Mouse (Mus musculus) kidney, embryonic 14.5 days (tissue): ENCODE data around the gene Dhx58. TPM values are rescaled to one million over a fixed set of nuclear protein-coding genes. Genes with fewer than 3 reads are reported as not detected.
A peak's percentile ranks its signal among the peaks of the same experiment; 100 is the strongest.

Experiments used
- ATAC-seq: fragments of 200-750 bp; cut with Nextera tagmentation; 2 replicates; pipeline ENCODE4 v1.8.0; 2017; ENCODE audit warnings: moderate number of reproducible peaks, mild to moderate bottlenecking, moderate TSS enrichment, moderate library complexity; ENCODE audit not compliant: low FRiP score, low TSS enrichment
- H3K27ac ChIP-seq: fragments of 300-500 bp; sonication (generic); 2 replicates; pipeline ENCODE4 v1.5.1; 2014; ENCODE audit warnings: low read depth, mild to moderate bottlenecking, low read length, moderate library complexity, mixed read lengths
- H3K27me3 ChIP-seq: fragments of 300-500 bp; sonication (generic); 2 replicates; pipeline ENCODE4 v1.6.1; 2014; ENCODE audit warnings: mild to moderate bottlenecking, low read length; ENCODE audit not compliant: control insufficient read depth, insufficient read depth
- H3K36me3 ChIP-seq: fragments of 300-500 bp; sonication (generic); 2 replicates; pipeline ENCODE4 v1.6.1; 2014; ENCODE audit warnings: low read length, mixed read lengths; ENCODE audit not compliant: control insufficient read depth, insufficient read depth
- H3K4me1 ChIP-seq: fragments of 300-500 bp; sonication (generic); 2 replicates; pipeline ENCODE4 v1.6.1; 2014; ENCODE audit warnings: low read length, mixed read lengths; ENCODE audit not compliant: control insufficient read depth, insufficient read depth
- H3K4me2 ChIP-seq: fragments of 300-500 bp; sonication (generic); replicated peaks from 2 replicates; pipeline ENCODE4 v1.6.1; 2014; ENCODE audit warnings: low read depth, mild to moderate bottlenecking, low read length
- H3K4me3 ChIP-seq: fragments of 300-500 bp; sonication (generic); 2 replicates; pipeline ENCODE4 v1.5.1; 2014; ENCODE audit warnings: mild to moderate bottlenecking, low read length
- H3K9ac ChIP-seq: fragments of 300-500 bp; sonication (generic); 2 replicates; pipeline ENCODE4 v1.6.1; 2014; ENCODE audit warnings: low read depth, mild to moderate bottlenecking, low read length, moderate library complexity
- H3K9me3 ChIP-seq: fragments of 300-500 bp; sonication (generic); 2 replicates; pipeline ENCODE4 v1.6.1; 2016; ENCODE audit warnings: low read length; ENCODE audit not compliant: control insufficient read depth
- WGBS: fragments of 180-500 bp; shearing (Covaris S2); extraction: QIAGEN DNeasy Blood & Tissue Kit; methylation state at CpG from one replicate; pipeline ENCODE4 v1.1.7; 2014; 5-methylcytosine and 5-hydroxymethylcytosine counted together
- polyA plus RNA-seq: library from polyadenylated mRNA; unstranded; fragments of >200 nt; fragmentation: Nextera tagmentation; extraction: Ambion mirVana; gene quantifications from 2 replicates; pipeline ENCODE4 v1.2.1, GENCODE M21; 2014

The Dhx58 gene
- polyA plus RNA-seq, 1 experiment from 2014 or later = 3.2 TPM

DNA sequence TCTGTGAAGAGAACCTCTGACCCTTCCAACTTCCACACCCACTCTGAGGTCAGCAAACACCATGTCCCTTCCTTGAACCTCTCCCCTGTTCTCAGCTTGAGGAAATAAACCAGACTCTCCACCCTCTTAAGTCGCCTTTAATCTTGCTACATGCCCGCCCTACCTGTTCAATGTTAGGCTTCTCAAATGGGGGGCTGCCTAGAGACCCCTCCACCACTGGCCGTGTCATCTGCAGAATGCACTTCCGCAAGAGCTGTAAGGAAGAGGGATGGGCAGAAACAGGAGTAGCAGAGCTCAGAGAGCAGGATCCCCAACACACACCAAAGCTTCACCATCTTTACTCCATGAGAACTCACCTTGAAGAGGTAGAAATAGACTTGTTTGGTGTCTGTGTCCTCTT, 6.9 kb upstream of the Dhx58 start:
- H3K36me3 ChIP-seq = peaks cover 57% of the 10 kb centered on the region
- peaks cover 28% of the 10 kb centered on the region for H3K4me1 ChIP-seq
- no peaks in the 10 kb centered on the region for H3K9me3 ChIP-seq
- WGBS = 86% methylated on average over 4 of the region's 4 CpGs
- no peak overlapping the region for H3K9ac ChIP-seq
- no peak overlapping the region for H3K4me3 ChIP-seq
- ATAC-seq = no peak
- H3K27me3 ChIP-seq = no peaks in the 10 kb centered on the region
- no peak overlapping the region; the same call in 1 of the 2 replicates for H3K4me2 ChIP-seq
- no peak overlapping the region for H3K27ac ChIP-seq

DNA sequence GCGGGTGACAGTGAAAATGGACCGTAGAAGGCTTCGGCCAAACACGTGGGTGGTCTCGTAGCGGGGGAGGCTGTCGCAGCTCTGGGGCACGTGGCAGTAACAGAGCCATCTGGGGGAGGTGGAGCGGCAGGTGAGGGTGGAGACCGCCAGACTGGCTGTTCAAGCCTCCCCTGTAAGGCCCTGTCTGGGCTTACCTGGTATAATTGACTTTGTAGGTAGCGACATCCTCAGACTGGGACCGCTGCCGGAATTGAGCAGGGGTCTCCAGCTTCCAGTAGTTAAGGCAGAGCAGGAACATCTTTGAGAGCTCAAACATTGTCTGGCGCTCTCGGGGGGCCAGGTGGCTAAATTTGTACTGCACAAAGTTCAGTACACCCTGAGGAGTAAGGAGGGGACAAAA, 6.5 kb upstream of the Dhx58 start:
- no peak overlapping the region for H3K4me2 ChIP-seq
- 86% methylated on average over 15 of the region's 15 CpGs for WGBS
- peaks cover 57% of the 10 kb centered on the region for H3K36me3 ChIP-seq
- H3K27me3 ChIP-seq = no peaks in the 10 kb centered on the region
- no peaks in the 10 kb centered on the region for H3K9me3 ChIP-seq
- ATAC-seq = no peak
- H3K4me1 ChIP-seq = peaks cover 28% of the 10 kb centered on the region
- H3K27ac ChIP-seq = no peak overlapping the region
- no peak overlapping the region for H3K4me3 ChIP-seq
- no peak overlapping the region for H3K9ac ChIP-seq

DNA sequence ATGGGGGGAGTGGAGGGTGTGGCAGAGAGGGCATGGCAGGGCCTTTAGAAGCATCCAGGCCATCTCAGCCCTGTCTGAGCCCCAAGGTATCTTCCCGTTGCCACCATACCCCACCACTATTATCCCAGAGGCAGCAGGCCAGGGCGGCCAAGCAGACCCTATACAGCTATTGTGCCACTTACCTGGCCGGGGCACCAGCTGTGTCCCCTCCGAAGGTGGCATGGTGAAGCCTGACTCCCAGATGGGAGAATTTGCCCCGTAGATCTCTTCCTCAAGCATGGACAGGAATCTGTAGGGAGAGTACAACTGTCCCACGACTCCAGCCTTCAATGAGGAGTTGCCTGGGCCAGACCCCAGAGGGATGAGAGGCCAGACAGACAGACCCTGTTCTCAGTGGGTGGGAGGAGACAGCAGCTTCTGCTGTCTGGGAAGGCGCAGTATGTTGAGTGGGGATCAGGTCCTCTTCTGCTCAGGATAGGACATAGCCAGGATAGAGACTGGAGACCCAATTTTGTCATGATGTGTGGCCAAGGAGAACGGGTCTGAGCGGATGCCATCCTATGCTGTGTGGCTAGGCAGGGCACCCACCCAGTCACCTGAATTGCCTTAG, 5.2 kb upstream of the Dhx58 start:
- H3K9ac ChIP-seq = no peak overlapping the region
- peaks cover 26% of the 10 kb centered on the region for H3K4me1 ChIP-seq
- 95% methylated on average over 9 of the region's 9 CpGs for WGBS
- H3K36me3 ChIP-seq = peaks cover 60% of the 10 kb centered on the region
- no peaks in the 10 kb centered on the region for H3K27me3 ChIP-seq
- H3K4me2 ChIP-seq = no peak overlapping the region
- H3K4me3 ChIP-seq = no peak overlapping the region
- ATAC-seq = no peak
- no peak overlapping the region for H3K27ac ChIP-seq
- H3K9me3 ChIP-seq = no peaks in the 10 kb centered on the region

DNA sequence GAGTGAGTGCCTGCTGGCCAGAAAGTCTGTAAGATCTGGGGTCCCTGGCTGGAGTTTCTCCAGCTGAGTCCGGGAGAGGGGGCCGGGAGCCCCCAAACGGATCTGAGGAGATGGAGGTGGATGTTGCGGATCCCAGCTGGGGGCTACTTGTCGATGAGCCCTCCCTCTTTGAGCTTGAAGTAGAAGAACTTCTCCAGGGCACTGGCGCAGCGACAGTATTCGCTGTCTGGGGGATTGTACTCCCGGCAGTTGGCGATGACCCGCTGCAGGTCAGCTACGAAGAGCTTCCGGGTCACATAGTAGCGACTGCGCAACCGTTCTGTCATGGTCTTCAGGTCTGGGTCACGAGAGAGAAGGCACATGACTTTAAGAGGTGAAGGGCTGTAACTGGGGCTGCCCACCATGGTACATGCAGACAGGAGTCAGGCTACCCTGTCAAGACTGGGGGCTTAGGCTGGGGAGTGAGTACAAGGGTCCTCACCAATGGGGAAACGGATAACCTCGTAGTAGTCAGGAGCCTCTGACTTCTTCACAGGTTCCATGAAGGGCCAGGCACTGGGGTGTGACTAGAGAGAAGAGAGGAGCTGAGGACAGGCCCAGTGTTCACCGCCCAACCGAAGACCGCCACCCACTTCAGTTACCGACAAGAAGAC, 1.1 kb upstream of the Dhx58 start:
- Histone ChIP-seq H3K4me3 (no peak overlapping the region), H3K4me1 (peaks cover 5% of the 10 kb centered on the region; the same call in 1 of the 2 replicates), H3K9me3 (no peaks in the 10 kb centered on the region), H3K9ac (no peak overlapping the region), H3K4me2 (no peak overlapping the region), H3K27me3 (no peaks in the 10 kb centered on the region), H3K36me3 (peaks cover 57% of the 10 kb centered on the region), H3K27ac (no peak overlapping the region)
- no peak for ATAC-seq
- WGBS = 90% methylated on average over 23 of the region's 23 CpGs

DNA sequence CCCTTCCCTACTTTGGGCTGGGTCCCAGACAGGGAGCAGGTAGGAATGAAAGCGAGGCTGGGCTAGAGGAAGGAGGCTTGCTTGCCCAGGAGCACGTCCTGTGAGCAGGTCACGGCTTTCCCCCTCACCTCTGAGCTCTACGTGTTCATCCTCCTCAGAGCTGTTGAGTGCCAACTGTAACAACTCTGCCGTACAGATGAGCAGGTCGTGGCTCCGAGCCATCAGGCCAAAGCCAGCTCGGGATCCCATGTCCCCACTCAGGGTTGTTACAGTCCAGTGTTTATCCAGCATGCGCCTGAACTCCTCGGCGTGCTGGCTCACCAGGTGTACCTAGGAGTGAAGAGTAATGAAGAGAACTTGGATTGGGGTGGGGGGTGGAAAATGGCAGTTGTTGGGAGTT, 705 bp downstream of the Dhx58 start:
- no peaks in the 10 kb centered on the region for H3K27me3 ChIP-seq
- H3K4me3 ChIP-seq = no peak overlapping the region
- H3K9ac ChIP-seq = no peak overlapping the region
- H3K4me2 ChIP-seq = no peak overlapping the region
- H3K27ac ChIP-seq = no peak overlapping the region
- peaks cover 40% of the 10 kb centered on the region for H3K36me3 ChIP-seq
- ATAC-seq = no peak
- no peaks in the 10 kb centered on the region for H3K9me3 ChIP-seq
- 65% methylated on average over 11 of the region's 11 CpGs for WGBS
- peaks cover 5% of the 10 kb centered on the region; the same call in 1 of the 2 replicates for H3K4me1 ChIP-seq

DNA sequence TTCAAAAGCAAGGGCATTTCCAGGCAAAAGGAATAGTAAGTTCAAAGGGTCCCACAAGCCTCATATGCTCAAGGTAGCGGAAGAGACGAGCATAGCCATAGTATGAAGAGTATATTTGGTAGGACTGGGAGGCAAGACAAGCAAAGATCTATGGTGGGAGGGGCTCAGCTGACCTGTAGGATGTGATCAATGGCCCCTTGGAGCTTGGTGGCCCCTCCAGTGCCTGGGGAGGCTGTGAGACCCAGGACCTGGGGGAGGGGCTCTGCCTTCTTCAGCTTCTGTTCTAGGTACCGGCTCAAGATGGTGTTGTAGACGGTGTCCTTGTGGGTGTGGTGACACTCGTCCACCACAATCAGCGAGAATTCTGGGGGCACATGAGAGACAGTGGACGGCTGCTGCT, 1.2 kb downstream of the Dhx58 start:
- ATAC-seq = no peak
- Histone ChIP-seq H3K4me3 (no peak overlapping the region), H3K36me3 (peaks cover 35% of the 10 kb centered on the region)

DNA sequence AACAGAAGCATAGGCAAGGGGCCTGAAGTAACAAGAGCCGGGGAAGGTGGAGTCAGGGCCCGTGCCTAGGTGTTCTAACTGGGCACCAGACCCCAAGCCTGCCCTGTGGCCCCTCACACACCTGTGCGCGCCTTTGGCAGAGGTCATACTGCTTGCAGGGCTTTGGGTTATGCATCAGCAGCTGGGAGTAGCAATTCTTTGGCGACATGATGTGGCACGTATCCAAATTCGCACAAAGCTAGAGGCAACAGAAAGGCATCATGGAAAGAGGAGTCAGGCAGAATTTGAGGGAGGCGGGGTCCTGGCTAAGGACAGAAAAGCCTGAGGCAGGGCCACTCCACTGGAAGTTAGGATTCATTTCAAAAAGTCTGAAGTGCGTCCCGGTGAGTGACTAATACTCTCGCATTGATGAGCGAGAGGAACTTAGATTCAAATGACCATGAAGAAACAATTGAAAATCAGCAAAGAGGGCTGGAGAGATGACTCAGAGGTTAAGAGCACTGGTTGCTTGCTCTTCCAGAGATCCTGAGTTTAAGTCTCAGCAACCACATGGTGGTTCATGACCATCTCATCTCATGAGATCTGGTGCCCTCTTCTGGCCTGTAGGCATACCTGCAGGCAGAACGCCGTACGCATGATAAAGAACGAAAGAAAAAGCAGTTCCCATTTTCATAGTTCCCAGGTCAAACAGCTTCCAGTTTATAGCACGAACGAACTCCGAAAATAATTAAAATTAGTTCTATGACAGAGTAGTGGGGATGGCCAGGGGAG, 1.8 kb downstream of the Dhx58 start:
- no peak overlapping the region for H3K9ac ChIP-seq
- peaks cover 29% of the 10 kb centered on the region for H3K36me3 ChIP-seq
- no peak overlapping the region for H3K4me3 ChIP-seq
- peak; percentile 48 for ATAC-seq
- WGBS = 38% methylated on average over 19 of the region's 19 CpGs
- H3K9me3 ChIP-seq = no peaks in the 10 kb centered on the region
- peak overlapping the region; percentile 6; the same call in 1 of the 2 replicates for H3K4me2 ChIP-seq
- no peak overlapping the region for H3K27ac ChIP-seq
- H3K27me3 ChIP-seq = no peaks in the 10 kb centered on the region
- peaks cover 5% of the 10 kb centered on the region; the same call in 1 of the 2 replicates for H3K4me1 ChIP-seq

More for the DNA sequence above, 1.2 kb downstream of the Dhx58 start:
- WGBS = 45% methylated on average over 7 of the region's 7 CpGs
- Histone ChIP-seq H3K27ac (no peak overlapping the region), H3K4me1 (peaks cover 5% of the 10 kb centered on the region; the same call in 1 of the 2 replicates), H3K4me2 (peak overlapping the region; percentile 6; the same call in 1 of the 2 replicates), H3K27me3 (no peaks in the 10 kb centered on the region), H3K9me3 (no peaks in the 10 kb centered on the region), H3K9ac (no peak overlapping the region)

DNA sequence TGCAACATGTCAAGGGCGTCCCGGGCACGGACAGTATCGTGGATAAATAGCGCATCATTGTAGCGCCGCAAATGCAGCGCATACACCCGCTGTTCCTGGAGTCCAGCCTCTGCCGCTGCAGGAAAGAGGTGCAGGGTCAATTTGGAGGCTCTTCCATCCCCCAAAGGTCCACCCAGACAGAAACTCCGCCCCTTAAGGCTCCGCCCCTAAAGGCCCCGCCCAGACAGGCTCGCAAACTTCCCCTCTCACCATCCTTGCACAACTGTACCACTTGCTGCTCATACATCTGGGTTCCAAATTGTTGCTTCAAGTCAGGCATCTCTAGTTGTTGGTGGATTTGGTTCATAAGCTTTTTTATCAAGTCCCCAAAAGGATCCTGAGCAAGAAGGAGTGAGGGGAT, 2.8 kb downstream of the Dhx58 start:
- peak overlapping the region; percentile 40 for H3K4me2 ChIP-seq
- no peak overlapping the region for H3K27ac ChIP-seq
- WGBS = 2% methylated on average over 14 of the region's 14 CpGs
- H3K27me3 ChIP-seq = no peaks in the 10 kb centered on the region
- H3K36me3 ChIP-seq = peaks cover 20% of the 10 kb centered on the region
- H3K9me3 ChIP-seq = no peaks in the 10 kb centered on the region
- peaks cover 5% of the 10 kb centered on the region; the same call in 1 of the 2 replicates for H3K4me1 ChIP-seq
- peak overlapping the region; percentile 24; the same call in 1 of the 2 replicates for H3K4me3 ChIP-seq
- no peak overlapping the region for H3K9ac ChIP-seq
- no peak for ATAC-seq

DNA sequence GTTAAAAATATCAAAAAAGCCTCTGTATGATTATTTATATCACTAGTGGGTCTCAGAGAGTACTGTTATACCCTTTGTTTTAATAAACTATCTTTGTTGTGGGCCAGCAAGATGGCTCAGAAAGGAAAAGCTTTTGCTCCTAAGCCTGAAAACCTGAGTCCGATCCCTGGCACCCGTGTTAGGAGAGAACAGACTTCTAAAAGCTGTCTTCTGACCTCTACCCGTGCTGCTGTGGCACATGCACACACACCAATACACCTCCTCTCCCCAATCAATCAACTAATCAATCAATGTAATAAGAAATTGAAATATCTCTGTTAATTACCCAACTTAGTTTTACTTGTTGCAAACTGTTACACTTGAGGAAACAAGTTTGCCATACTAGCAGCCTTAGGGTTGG, 3.4 kb downstream of the Dhx58 start:
- no peak overlapping the region for H3K27ac ChIP-seq
- peaks cover 5% of the 10 kb centered on the region; the same call in 1 of the 2 replicates for H3K4me1 ChIP-seq
- no peaks in the 10 kb centered on the region for H3K9me3 ChIP-seq
- no peak for ATAC-seq
- 68% methylated on average over 3 of the region's 3 CpGs for WGBS
- no peaks in the 10 kb centered on the region for H3K27me3 ChIP-seq
- peaks cover 14% of the 10 kb centered on the region for H3K36me3 ChIP-seq
- peak overlapping the region; percentile 40; the same call in 1 of the 2 replicates for H3K4me2 ChIP-seq
- H3K9ac ChIP-seq = no peak overlapping the region
- no peak overlapping the region for H3K4me3 ChIP-seq
